Mouse (Mus musculus): Measurements from ENCODE around the gene Olfr478. TPM values are rescaled to one million over a fixed set of nuclear protein-coding genes. Genes with fewer than 3 reads are reported as not detected.

Olfr478 gene
- not detected for polyA plus RNA-seq (2017; shearing (Covaris generic))

DNA sequence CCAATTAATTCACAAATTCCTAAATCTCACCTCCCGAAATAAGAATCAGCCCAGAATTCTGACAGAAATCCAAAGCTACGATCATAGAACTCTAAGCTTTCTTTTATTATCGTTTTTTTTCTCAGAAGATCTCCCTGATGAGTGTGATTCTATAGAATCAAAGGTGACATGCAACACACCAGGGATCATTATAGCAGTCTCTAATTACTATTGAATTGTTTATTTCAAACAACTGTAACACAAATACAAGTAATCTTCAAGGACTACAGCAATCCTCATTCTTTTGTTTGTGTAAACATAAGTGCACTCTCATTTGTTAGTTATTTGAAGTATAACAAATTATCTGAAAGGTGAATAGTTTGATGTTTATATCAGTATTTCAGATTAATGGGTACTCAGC lies at the start of gene Olfr478:
TSS of gene Olfr478 (minus strand) at position 101 of the 400 bp plus-strand sequence.

DNA sequence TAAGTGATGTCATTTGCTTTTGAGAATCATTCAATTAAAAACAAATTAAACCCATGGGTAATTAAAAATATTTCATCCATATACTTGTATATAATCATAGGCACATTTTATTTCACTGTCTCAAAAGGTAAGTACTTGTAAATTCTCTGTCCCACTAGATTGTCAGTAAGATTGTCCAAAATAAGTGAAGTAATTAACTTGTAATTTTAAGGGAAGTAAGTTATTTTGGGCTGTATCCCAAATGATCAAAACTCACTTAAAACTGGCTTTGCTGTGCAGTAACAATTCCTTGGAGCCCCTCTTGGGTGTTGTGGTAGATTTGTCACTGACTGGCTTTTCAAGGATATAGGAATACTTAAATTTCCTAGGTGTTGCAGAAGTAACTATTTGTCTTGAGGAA lies 45.8 kb upstream of the Olfr478 start, which contains the start of gene Olfr481:
TSS of gene Olfr481 (plus strand) at position 301 of the 400 bp plus-strand sequence.

DNA sequence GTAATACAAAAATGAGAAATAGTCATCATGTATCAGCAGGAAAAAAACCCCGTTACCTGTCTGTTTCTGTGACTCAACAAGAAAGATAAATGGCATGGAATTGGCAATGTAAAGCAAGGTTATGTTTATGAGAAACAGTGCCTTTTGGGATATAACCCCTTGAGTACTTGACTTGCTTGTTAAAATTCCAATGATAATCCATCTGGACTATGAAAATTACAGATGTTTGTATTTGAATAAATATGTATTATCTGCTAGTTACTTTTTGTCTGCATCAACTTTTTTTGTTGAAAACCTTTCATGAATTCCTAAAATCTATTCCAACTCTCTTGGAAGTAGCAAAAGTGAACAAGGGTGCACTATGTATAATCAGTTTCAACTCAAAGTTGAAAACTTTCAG lies 33.5 kb upstream of the Olfr478 start, which contains the start of gene Olfr480:
TSS of gene Olfr480 (minus strand) at position 101 of the 400 bp plus-strand sequence.

DNA sequence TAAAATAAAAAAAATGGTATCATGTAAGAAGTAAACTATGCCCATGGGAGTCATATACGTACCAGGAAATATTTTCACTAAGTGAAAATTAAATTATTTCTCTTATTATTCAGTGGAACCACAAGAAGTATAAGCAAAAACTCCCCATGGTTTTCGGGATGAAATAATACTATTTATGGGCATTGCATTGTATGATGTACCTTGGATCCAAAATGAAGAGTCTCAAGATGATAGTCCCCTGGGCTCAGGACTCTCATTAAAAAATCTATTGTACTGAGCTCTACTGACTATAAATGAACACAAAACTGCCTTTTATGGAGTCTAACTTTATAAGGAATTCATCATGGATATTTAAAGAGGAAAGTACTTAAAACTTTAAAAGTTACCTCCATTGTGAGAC lies 16.6 kb upstream of the Olfr478 start, which contains the start of gene Olfr479:
TSS of gene Olfr479 (plus strand) at position 301 of the 400 bp plus-strand sequence.

DNA sequence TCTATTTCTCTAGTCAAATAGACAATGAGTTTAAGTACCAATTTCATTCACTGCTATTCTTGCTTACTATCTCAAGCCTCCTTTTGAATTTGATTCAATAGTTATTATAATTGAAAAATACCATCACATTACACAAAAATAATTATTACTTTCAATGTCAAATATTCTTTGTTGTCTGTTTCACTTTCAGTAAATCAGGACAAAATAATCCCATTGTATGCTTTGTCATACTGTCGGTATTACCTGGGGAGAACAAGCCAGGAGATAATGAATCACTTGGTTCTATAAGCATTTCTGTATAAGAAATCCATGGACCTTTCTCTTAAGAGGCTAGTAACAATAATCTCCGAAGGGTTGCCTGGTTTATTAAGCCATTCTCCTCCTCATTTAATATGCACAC lies 47.4 kb downstream of the Olfr478 start, which contains the start of gene Olfr477:
TSS of gene Olfr477 (plus strand) at position 301 of the 400 bp plus-strand sequence.

Other genes with a start within 250 kb of the Olfr478 start
- gene Ovch2, start 232.8 kb downstream of the Olfr478 start, polyA plus RNA-seq (2017; shearing (Covaris generic)) = not detected
- not detected for gene Olfr467, start 221.7 kb downstream of the Olfr478 start, polyA plus RNA-seq (2017; shearing (Covaris generic))
- gene Olfr469, start 208.4 kb downstream of the Olfr478 start, polyA plus RNA-seq (2017; shearing (Covaris generic)) = not detected
- not detected for gene Olfr470, start 186.5 kb downstream of the Olfr478 start, polyA plus RNA-seq (2017; shearing (Covaris generic))
- 0.11 TPM for gene Olfr472, start 136.1 kb downstream of the Olfr478 start, polyA plus RNA-seq (2017; shearing (Covaris generic))
- gene Olfr473, start 103.5 kb downstream of the Olfr478 start, polyA plus RNA-seq (2017; shearing (Covaris generic)) = not detected
- not detected for gene Olfr474, start 79.3 kb downstream of the Olfr478 start, polyA plus RNA-seq (2017; shearing (Covaris generic))
- not detected for gene Olfr476, start 69.2 kb downstream of the Olfr478 start, polyA plus RNA-seq (2017; shearing (Covaris generic))
- not detected for gene Olfr477, start 47.3 kb downstream of the Olfr478 start, polyA plus RNA-seq (2017; shearing (Covaris generic))
- gene Olfr479, start 16.7 kb upstream of the Olfr478 start, polyA plus RNA-seq (2017; shearing (Covaris generic)) = not detected
- gene Olfr480, start 33.4 kb upstream of the Olfr478 start, polyA plus RNA-seq (2017; shearing (Covaris generic)) = not detected
- gene Olfr481, start 45.9 kb upstream of the Olfr478 start, polyA plus RNA-seq (2017; shearing (Covaris generic)) = not detected
- gene Olfr482, start 63.6 kb upstream of the Olfr478 start, polyA plus RNA-seq (2017; shearing (Covaris generic)) = not detected
- gene Olfr483, start 66.9 kb upstream of the Olfr478 start, polyA plus RNA-seq (2017; shearing (Covaris generic)) = not detected
- not detected for gene Olfr484, start 93.5 kb upstream of the Olfr478 start, polyA plus RNA-seq (2017; shearing (Covaris generic))
- not detected for gene Olfr485, start 125.9 kb upstream of the Olfr478 start, polyA plus RNA-seq (2017; shearing (Covaris generic))
- gene Olfr486, start 138.8 kb upstream of the Olfr478 start, polyA plus RNA-seq (2017; shearing (Covaris generic)) = not detected
- gene Olfr487, start 180.6 kb upstream of the Olfr478 start, polyA plus RNA-seq (2017; shearing (Covaris generic)) = not detected
- not detected for gene Olfr488, start 224.4 kb upstream of the Olfr478 start, polyA plus RNA-seq (2017; shearing (Covaris generic))